Mouse (Mus musculus): Measurements from ENCODE around the gene Pik3cd.

GRCm38 (mm10) chr4:149611376-149612044 is 90.9 kb downstream of the Pik3cd start:
- TF ChIP-seq POLR2A (IDR thresholded peaks at IDR 0.05; ENCODE audit: low read depth, low read length) (no peak), CTCF (IDR thresholded peaks at IDR 0.05; ENCODE audit: extremely low read depth, insufficient read length, insufficient replicate concordance, low read depth, low read length) (peak; percentile 86; the same call in 1 of the 2 replicates)
